Mouse (Mus musculus): ENCODE measurements around the gene Maml1. TPM values are rescaled to one million over a fixed set of nuclear protein-coding genes. Genes with fewer than 3 reads are reported as not detected.

Gene Maml1
- polyA plus RNA-seq, 1 experiment from 2014 or later, result 7.2 TPM

DNA sequence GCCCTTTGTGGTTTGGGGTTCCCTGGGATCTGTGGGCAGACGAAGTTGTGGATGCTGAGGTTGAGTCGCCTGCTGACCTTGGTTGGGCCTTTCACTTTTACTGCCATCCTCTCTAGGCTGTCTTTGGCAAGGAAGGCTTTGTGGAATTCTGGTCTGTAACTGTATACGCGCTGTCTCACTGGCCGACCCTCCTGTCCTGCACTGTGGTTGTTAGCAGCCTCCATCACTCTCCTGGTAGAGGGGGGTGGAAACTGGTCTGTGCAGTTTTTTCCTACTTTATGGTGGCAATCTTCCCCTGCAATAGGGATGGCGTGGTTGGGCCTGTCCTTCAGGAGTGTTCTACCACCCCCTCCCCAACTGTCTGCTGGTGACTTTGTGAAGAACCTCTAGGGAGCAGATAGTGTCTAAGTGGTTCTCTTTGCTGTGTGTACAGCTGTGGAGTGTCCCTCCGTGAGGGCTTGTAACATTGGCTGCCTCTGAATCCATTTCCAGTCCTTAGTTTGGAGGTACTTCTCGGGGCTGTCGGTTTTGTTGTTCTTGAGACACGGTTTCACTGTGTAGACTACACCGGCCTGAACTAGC lies 39.3 kb downstream of the Maml1 start:
- H3K4me3 ChIP-seq, result no peak overlapping the region
- H3K27ac ChIP-seq (replicated peaks), result peak overlapping the region; percentile 79
- H3K27me3 ChIP-seq (replicated peaks; ENCODE audit: low read depth, poor library complexity, severe bottlenecking), result no peaks in the 10 kb centered on the region
- peaks cover 25% of the 10 kb centered on the region for H3K4me1 ChIP-seq
- no peaks in the 10 kb centered on the region for H3K9me3 ChIP-seq
- H3K36me3 ChIP-seq (replicated peaks), result peaks cover 31% of the 10 kb centered on the region
- 60% methylated on average over 11 of the region's 11 CpGs for WGBS
- peak; percentile 45 for DNase-seq (ENCODE audit: low spot score)

DNA sequence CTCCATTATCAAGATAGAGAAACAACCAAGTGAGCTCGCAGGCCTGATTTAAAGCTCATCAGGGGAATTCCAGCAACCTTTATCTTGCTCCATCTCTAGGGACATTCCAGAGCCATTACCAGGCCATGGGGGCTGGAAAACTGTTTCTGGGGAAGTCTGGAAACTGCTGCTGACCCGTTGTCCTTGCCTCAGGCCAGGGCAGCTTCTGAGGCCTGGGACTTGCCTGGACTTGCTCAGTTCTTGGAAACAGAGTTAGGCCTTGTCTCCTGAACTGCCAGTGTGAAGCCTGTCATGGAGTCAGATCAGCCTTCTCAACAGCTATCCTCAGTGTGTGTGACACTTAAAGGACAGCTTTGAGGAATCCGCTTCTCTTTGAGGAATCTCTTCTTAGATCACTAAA lies 39.9 kb downstream of the Maml1 start:
- Histone ChIP-seq H3K36me3 (replicated peaks) (peaks cover 25% of the 10 kb centered on the region), H3K9me3 (no peaks in the 10 kb centered on the region), H3K4me3 (no peak overlapping the region), H3K27me3 (replicated peaks; ENCODE audit: low read depth, poor library complexity, severe bottlenecking) (no peaks in the 10 kb centered on the region), H3K27ac (replicated peaks) (peak overlapping the region; percentile 79), H3K4me1 (peaks cover 25% of the 10 kb centered on the region)
- WGBS, result 33% methylated on average over 3 of the region's 3 CpGs
- DNase-seq (ENCODE audit: low spot score), result peak; percentile 70

DNA sequence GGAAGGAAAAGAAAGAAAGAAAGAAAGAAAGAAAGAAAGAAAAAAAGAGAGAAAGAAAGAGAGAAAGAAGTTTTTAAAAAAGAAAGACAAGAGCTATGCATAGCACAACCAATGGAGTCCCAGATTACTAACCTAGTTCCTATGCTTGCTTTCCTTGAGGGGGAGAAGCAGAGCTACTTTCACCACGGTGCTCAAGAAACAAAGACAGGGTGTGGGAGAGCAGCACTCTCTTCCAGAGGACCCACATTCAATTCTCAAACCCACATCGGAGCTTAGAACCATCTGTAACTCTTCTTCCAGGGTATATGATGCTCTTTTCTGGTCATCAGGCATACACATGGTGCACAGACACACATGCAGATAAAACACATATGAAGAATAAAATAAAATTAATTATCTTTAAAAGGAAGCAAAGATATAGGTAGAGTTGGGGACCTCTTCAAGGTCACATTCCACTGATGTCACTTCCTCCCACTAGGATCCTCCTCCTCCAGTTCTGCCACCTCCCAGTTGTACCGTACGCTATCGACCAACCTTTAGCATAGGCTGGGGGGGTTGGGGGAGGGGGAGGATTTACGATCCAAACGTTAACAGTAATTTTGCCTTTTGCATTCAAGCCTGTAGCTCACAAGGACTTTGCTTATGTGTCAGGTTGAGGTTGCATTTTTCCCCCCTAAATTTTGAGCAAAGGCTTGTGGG lies 43.5 kb downstream of the Maml1 start:
- Histone ChIP-seq H3K4me3 (no peak overlapping the region), H3K4me1 (peaks cover 23% of the 10 kb centered on the region), H3K9me3 (no peaks in the 10 kb centered on the region), H3K27me3 (replicated peaks; ENCODE audit: low read depth, poor library complexity, severe bottlenecking) (no peaks in the 10 kb centered on the region), H3K27ac (replicated peaks) (no peak overlapping the region), H3K36me3 (replicated peaks) (no peaks in the 10 kb centered on the region)
- DNase-seq (ENCODE audit: low spot score), result no peak
- WGBS, result 81% methylated on average over 7 of the region's 7 CpGs

DNA sequence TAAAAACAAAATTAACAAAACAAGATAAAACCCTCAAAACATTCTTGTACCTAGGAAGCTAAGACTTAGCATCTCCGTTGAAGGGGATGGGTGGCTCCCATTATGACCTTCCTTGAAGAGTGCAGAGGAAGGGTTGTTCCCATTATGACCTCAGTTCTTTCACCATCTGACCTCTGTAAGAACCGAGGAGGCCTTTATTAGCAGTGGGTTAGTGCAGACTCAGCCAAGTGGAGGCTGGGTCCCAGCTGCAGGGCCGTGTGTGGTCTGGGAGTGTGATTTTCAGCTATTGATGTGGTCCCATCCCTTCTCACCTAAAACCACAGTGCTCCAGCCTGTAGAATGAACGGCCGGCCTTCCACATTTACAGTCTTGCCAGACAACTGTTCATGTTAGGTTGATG lies 46.8 kb downstream of the Maml1 start:
- DNase-seq (ENCODE audit: low spot score), result no peak
- Histone ChIP-seq H3K27ac (replicated peaks) (no peak overlapping the region), H3K27me3 (replicated peaks; ENCODE audit: low read depth, poor library complexity, severe bottlenecking) (no peaks in the 10 kb centered on the region), H3K4me3 (no peak overlapping the region), H3K36me3 (replicated peaks) (no peaks in the 10 kb centered on the region), H3K9me3 (no peaks in the 10 kb centered on the region), H3K4me1 (no peaks in the 10 kb centered on the region)
- 73% methylated on average over 5 of the region's 5 CpGs for WGBS

DNA sequence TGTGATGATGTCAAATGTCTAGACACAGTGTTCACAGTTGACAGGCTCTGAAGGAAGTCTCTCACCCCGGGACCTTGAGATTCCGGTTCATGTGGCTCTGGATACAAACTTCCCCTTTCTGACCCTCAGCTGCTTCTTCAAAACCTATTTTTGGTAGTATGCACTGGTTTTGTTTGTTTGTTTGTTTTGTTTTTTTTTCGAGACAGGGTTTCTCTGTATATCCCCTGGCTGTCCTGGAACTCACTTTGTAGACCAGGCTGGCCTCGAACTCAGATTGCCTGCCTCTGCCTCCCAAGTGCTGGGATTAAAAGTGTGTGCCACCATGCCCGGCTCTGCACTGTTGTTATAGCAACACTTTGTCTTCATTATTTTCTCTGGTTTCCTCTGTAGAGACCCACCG lies 48.2 kb downstream of the Maml1 start:
- DNase-seq (ENCODE audit: low spot score), result no peak
- 85% methylated on average over 6 of the region's 6 CpGs for WGBS
- Histone ChIP-seq H3K36me3 (replicated peaks) (no peaks in the 10 kb centered on the region), H3K27me3 (replicated peaks; ENCODE audit: low read depth, poor library complexity, severe bottlenecking) (peaks cover 9% of the 10 kb centered on the region), H3K4me3 (no peak overlapping the region), H3K27ac (replicated peaks) (no peak overlapping the region), H3K4me1 (no peaks in the 10 kb centered on the region), H3K9me3 (no peaks in the 10 kb centered on the region)

DNA sequence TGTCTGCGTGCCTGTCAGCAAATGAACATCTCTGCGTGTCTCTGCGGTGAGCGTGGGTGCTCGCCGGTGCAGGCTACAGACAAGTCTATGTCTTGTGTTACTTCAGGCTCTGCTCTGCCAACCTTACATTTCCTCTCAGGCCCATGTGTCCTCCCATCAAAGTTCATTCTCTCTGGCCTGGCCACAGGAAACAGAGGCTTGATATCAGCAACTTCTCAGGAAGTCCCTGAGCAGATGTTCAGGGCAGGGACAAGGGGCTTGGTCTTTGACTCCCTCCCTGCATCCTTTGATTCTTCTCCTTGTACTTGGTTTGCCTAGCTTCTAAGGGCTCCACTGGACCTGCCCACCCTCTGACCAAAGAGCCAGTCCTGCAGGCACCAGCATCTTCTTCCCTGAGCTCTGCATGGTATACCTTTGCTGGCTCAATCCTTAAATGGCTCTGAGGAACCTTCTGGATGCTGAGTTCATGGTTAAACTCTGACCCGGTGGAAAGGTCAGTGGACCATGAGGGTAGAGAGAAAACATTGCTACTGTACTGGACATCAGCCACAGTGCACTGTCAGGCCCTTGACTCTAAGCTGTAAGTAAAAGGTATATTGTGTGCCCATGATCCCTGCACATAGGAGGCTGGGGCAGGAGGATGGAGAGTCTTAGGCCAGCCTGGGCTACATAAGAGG lies 51.7 kb downstream of the Maml1 start:
- Histone ChIP-seq H3K27ac (replicated peaks) (no peak overlapping the region), H3K27me3 (replicated peaks; ENCODE audit: low read depth, poor library complexity, severe bottlenecking) (peaks cover 45% of the 10 kb centered on the region), H3K4me1 (peaks cover 26% of the 10 kb centered on the region), H3K4me3 (no peak overlapping the region), H3K9me3 (no peaks in the 10 kb centered on the region), H3K36me3 (replicated peaks) (peaks cover 2% of the 10 kb centered on the region)
- WGBS, result 90% methylated on average over 7 of the region's 7 CpGs
- no peak for DNase-seq (ENCODE audit: low spot score)

DNA sequence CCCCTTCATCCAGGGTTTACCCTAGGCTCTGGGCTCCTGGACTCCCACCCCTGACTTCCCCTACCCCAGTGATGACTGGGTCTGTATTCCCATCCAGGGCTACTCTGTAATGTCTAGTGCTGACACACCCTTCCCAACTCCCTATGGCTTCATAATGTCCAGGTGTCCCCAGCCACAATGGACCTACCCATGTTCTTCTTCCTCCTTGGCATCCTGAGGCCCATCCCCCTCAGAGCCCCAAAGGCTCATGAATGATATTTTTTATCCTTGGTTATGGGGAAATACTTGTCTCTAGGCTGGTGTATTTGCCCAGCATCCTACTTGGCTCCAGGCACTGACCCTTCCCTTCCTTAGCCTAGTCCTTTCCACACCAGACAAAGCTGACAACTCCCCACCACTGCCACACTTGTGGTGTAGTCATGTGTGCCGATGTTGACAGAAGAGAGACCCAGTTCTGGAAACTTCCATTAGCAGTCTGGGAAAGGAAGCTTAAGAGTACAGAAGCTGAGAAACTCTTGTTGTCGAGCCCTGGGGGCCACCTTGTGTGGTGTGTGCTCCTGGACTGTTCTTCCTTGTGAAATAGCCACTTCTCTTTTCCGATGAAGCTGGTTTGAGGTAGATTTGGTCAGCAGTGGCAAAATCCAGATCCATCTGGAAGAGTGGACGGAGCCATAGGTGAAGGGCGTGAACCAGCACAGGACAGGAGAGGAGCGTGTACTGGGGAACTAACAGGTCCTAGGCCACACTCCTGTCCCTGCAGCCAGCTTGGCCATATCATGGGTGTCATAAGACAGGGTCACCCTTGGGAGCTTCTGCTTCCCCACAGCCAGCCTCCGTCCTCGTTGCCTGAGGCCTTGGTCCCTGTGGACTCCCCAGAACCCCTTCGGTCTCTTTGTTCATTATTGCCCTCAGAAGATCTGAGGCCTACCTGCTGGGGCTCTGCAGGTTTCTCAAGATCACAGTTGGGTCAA lies 53.0 kb downstream of the Maml1 start:
- H3K36me3 ChIP-seq (replicated peaks), result peaks cover 14% of the 10 kb centered on the region
- H3K4me3 ChIP-seq, result no peak overlapping the region
- peaks cover 26% of the 10 kb centered on the region for H3K4me1 ChIP-seq
- 89% methylated on average over 9 of the region's 9 CpGs for WGBS
- H3K27me3 ChIP-seq (replicated peaks; ENCODE audit: low read depth, poor library complexity, severe bottlenecking), result peaks cover 55% of the 10 kb centered on the region
- H3K9me3 ChIP-seq, result no peaks in the 10 kb centered on the region
- no peak for DNase-seq (ENCODE audit: low spot score)
- H3K27ac ChIP-seq (replicated peaks), result no peak overlapping the region

DNA sequence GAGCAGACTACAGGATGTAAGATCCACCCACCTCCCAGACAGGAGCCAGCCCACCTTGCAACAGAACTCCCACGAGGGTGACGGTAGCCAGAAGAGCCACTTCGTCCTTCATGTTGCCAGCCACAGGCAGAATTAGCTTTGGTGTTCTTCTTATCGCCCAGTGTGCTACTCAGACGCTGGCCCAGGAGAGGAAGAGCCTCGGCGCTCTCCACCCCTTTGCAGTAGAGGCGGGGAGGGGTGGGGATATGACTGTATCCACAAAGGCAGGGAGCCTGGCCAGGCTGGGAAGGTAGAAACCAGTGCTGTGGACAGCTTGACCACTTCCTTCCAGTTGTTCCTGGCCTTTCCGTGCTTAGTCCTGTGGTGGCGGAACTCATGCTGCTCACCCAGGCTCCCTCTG lies 53.8 kb downstream of the Maml1 start, which contains the start of gene Ltc4s:
Ltc4s (minus strand) TSS at position 293 of the 400 bp plus-strand sequence.
- no peaks in the 10 kb centered on the region for H3K9me3 ChIP-seq
- H3K27me3 ChIP-seq (replicated peaks; ENCODE audit: low read depth, poor library complexity, severe bottlenecking), result peaks cover 55% of the 10 kb centered on the region
- H3K36me3 ChIP-seq (replicated peaks), result peaks cover 22% of the 10 kb centered on the region
- no peak within 1 kb of the TSS for H3K27ac ChIP-seq (replicated peaks)
- H3K4me3 ChIP-seq, result peak within 1 kb of the TSS; percentile 75
- WGBS, result 48% methylated on average over 10 of the region's 10 CpGs
- DNase-seq (ENCODE audit: low spot score), result no peak
- H3K4me1 ChIP-seq, result peaks cover 26% of the 10 kb centered on the region

DNA sequence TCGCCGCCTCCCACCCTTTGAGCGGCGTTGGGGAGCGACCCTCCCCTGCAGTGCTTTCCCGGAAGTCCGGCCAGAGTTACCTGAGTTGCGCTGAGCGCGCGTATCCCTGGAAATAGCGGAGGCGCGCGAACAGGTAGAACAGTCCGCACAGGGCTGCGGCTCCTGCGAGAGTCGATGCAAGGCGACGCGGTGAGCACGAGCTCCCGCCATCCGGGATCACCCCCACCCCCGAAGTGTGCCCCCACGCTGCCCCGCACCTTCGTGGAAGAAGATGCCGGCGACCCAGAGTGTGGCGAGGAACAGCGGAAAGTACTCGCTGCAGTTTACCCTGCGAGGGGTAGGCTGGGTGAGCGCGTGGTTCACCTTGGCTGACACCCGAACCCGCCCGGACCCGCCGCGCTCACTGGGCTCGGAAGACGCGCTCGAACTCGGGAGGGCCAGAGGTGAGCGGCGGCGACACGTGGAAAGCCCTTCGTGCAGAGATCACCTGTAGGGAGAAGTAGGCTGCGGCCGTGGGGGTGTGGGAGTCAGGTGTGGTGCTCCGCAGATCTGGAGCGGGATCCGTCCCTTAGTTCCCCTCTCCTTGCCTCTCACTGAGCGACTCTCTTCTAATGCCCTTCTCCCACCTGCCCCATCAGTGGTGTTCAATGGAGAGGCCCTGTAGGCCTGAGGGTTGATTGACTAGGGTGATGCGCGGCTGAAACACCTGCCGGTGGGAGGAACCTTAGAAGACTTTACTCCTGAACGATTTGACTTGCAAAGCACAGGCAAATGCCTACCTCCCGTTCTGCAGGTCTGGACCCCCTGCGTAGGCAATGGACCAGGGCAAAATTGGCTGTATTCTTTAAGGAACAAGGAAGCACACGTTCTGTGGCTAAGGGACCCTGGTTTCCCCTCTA lies 54.9 kb downstream of the Maml1 start:
- H3K9me3 ChIP-seq, result no peaks in the 10 kb centered on the region
- peaks cover 34% of the 10 kb centered on the region for H3K36me3 ChIP-seq (replicated peaks)
- H3K4me1 ChIP-seq, result peaks cover 26% of the 10 kb centered on the region
- DNase-seq (ENCODE audit: low spot score), result no peak
- peaks cover 55% of the 10 kb centered on the region for H3K27me3 ChIP-seq (replicated peaks; ENCODE audit: low read depth, poor library complexity, severe bottlenecking)
- H3K27ac ChIP-seq (replicated peaks), result peak overlapping the region; percentile 64
- 2% methylated on average over 66 of the region's 66 CpGs for WGBS
- peak overlapping the region; percentile 75 for H3K4me3 ChIP-seq

DNA sequence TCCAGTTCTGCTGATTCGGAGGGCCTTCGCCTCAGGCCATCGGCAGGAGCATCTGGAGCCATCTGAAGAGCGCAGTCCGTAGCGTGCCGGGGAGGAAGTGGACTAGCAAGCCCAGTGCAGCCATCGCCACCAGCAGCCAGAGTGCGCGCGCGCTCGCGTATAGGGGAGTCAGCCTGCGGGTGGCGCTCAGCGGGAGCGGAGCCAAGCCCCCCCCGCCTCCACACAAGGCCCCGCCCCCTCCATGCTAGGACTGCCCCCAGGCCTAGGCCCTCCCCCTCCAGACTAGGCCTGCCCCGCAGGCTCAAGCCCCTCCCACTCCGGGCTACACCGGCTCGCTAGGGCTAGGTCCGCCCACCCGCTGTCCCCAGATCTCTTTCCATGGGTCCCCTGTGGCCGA lies 55.6 kb downstream of the Maml1 start:
- H3K27me3 ChIP-seq (replicated peaks; ENCODE audit: low read depth, poor library complexity, severe bottlenecking), result peaks cover 55% of the 10 kb centered on the region

DNA sequence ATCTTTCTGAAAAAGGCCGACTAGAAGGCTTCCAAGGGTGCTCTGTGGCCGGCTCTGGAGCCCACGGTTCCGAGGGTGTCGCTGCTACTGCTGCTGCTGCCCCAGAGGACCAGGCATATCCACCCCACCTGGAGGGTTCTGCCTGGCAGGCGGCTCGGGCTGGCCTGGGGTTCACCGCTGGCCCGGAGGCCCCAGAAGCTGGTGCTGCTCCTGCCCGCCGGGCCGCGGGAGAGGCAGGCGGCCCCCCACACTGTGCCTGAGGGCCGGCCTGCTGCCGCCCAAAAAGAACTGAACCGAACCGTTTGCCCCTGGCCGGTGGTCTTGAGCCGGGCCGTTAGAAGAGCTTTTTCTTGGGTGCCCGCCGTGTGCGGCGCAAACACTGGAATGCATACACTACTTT lies 57.5 kb downstream of the Maml1 start:
- Histone ChIP-seq H3K9me3 (no peaks in the 10 kb centered on the region), H3K4me3 (no peak overlapping the region), H3K36me3 (replicated peaks) (peaks cover 47% of the 10 kb centered on the region), H3K4me1 (peaks cover 48% of the 10 kb centered on the region), H3K27ac (replicated peaks) (no peak overlapping the region), H3K27me3 (replicated peaks; ENCODE audit: low read depth, poor library complexity, severe bottlenecking) (peaks cover 67% of the 10 kb centered on the region)
- WGBS, result 95% methylated on average over 25 of the region's 25 CpGs
- DNase-seq (ENCODE audit: low spot score), result no peak

More for the DNA sequence above, 55.6 kb downstream of the Maml1 start:
- peaks cover 40% of the 10 kb centered on the region for H3K36me3 ChIP-seq (replicated peaks)
- no peaks in the 10 kb centered on the region for H3K9me3 ChIP-seq
- under 1% methylated on average over 26 of the region's 27 CpGs for WGBS
- H3K4me3 ChIP-seq, result peak overlapping the region; percentile 75
- peaks cover 31% of the 10 kb centered on the region for H3K4me1 ChIP-seq
- peak; percentile 95 for DNase-seq (ENCODE audit: low spot score)
- H3K27ac ChIP-seq (replicated peaks), result peak overlapping the region; percentile 64
